Mouse (Mus musculus) granulocyte monocyte progenitor cell, adult 5-6 weeks (primary cell): ENCODE data around the gene E130218I03Rik. TPM values are rescaled to one million over a fixed set of nuclear protein-coding genes. Genes with fewer than 3 reads are reported as not detected.
"Not testable (repeated sequence)": the region's sequence is repeated elsewhere in the genome, so short reads cannot be mapped to it uniquely, and the experiment has no call there.

Experiments
- ATAC-seq: replicated peaks from 2 replicates; pipeline ENCODE4 v1.8.0; 2016; ENCODE audit warnings: mild to moderate bottlenecking, moderate TSS enrichment, inconsistent platforms; ENCODE audit not compliant: poor library complexity, severe bottlenecking
- total RNA-seq, 2 experiments: library from RNA; stranded (forward) in 1 of 2; stranded (reverse) in 1 of 2; fragments of 200-712, 200-1000 nt in 1 of 2; fragments of >200 nt in 1 of 2; fragmentation: Nextera tagmentation in 1 of 2; gene quantifications; 2 replicates each; pipeline ENCODE4 v1.2.3; 2014 to 2017

The E130218I03Rik gene
- total RNA-seq, 2 experiments from 2014 or later = 0.21 TPM; not detected in 1

DNA sequence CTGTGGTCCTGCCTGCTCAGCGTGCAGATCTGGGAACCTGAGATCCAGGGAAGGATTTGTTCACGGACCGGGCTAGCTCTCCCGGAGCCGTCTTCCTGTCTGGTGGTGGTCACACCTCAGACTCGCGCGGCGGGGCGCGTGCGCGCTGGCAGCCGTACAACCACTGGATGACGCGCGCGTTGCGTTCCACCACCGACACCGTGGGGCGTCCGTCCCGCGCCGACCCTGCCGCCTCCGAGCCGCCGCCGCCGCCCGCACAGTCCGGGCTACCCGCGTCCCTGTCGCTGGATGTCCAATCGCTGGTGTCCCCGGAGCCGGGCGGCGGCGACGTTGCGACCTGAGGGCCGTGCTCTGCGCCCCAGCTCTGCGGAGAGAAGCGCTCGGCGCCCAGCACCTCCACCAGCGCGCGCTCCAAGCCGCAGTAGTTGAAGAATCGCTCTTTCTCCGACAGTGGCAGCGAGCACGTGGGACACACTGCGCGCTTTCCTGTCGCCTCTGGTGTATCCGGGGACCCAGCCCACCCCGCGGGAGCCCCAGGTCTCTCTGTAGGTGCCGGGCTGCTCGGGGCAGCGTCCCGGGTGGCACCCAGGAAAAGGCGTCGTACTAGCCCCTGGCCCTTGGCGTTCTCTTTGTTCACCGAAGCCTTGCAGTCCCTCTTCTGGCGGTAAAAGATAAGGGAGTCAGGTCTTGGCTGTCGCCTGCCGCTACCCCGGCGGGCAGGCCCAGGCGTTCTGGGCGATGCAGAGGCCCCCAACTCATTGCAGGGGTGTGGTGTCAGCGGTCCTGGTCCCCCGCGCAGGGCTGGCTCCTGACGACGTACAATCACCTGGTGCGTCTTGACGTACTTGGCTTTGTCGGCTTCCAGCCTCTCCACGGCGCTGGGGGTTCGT is 8.0 kb downstream of the E130218I03Rik start:
- peak; percentile 21 for ATAC-seq

DNA sequence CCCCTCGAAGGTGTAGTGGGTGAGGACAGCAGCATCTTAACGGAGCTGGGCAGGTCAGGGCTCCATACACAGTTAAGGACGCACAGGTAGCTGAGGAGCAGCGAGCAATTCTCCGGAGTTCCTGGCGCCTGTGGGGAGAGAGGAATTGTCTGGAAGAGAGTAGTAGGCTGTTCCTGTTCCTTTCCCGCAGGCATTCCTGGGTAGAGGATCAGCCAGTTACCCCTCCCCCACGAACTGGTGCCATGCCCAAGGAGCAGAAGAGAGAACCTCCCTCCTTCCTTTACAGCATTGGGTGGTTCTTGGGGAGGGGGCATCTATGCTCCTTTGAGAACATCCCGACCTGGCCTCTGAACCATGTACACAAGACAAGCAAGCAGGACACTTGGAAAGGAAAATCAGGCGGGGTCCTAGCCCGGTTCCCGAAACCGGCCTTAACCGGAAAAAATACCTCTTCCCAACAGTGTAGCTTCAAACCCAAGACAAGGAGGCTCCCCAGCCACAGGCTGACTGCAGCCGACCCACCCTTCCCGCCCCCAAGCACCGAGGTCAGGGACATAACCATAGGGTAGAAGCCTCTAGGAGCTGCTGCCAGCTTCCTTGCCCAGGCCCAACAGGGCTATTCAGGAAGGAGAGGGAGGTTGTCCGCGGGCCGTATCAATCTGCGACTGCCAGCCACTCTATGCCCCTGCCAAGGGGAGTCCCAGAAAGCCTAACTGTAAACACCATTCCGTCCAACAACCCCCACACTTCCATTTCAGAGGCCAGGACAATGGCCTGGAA is 8.9 kb downstream of the E130218I03Rik start:
- ATAC-seq = no peak

DNA sequence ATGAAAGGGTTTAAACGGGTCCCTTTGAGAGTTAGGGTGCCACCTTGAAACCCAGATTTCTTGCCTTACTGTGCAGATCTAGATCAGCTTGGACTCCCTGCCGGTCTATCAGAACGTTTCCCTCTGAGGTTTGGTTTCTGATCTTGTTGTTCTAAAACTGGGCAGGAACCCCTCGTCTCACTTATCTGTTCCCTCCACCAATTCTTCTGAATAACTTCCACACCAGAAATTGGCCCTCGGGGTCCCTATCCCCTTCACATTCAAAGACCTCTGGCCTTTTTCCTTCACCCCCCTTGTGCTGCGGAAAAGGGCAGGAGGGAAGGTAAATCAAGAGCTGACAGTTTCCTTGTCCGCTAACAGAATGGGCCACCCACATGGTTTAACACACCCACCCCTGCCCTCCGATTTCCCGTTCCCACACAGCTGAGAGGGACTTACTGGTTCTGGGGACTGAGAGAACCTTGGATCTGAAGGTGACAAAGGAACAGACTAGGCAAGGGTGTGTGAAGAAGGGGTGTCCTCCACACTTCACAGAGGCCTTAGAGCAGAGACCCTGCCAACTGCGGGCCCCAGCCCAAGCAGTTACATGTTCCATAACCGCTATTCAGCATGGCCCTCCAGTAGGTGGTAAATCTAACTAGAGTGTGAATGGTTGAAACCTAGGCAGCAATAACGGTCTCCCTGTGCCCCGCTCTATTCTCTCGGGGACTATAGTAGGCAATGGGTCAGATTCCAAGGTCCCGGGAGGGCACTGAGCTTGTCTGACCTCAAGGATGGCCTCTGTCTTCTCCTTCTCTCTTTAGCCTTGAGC is 9.7 kb downstream of the E130218I03Rik start:
- no peak for ATAC-seq

DNA sequence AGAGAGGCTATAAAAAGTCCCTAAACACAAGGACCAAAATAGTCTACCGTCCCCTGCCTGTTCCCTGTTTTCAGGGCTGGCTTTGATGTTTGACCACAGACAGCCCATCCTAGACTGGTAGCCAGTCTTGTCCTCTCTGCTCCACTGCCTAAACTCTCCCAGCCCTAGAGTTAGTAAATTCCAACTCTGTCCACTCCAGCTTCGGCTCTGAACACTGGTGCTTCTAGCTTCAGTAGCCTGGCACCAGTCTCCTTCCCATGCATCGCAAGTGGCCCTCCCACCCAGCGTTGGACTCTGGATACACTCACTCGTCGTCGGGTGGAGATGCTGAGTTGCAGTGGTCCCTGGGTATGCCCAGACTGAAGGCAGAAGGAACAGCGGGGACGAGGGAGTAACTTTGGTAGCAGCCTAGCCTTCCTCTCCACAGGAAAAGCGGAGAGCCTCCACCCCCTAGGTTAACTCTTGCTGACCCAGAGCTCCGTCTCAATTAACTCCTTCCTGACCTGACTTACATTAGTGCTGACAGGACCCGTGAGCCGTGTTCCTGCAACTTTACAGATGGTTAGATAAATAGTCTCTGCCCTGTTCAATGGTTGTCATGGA is 10.4 kb downstream of the E130218I03Rik start, which contains the start of gene Grrp1:
Gene Grrp1, minus strand, starts transcription at position 385 of the 603 bp plus-strand sequence.
- no peak for ATAC-seq

DNA sequence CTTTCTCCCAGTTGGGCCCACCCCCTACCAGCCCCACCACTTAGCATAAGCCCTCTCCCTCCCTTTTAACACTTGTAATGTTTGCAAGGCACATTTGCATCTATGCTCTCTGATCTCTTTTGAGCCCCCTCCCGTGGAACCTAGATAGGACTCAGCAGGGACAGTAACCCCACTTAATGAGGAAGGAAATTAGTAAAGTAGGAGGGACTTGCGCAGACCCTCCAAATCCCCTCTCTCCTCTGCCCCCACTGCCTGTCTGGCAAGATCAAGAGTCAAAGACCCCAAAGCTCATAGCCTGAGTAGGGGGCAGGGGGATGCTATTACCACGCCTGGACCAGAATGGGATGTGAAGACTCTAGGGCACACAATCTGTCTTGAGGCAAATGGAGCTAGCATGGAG is 11.4 kb downstream of the E130218I03Rik start:
- no peak for ATAC-seq

DNA sequence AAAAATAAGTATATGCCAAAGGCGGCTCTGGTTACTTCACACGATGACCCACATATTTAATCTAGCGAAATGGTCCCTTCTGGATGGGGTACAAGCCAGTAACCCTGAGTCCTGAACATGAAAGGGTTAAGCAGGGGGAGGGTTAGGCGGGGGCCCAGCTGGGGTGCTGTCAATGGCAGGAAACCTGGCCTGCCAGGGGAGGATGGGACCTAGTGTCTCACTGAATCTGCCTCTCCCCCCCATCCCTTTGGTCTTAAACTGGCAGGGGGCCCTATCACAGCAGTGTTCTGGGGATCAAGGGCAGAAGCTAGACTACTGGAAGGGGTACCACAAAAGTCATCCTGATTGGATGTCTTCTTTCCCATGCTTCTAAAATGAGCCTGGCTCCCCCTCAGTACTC is 12.4 kb downstream of the E130218I03Rik start:
- no peak for ATAC-seq

DNA sequence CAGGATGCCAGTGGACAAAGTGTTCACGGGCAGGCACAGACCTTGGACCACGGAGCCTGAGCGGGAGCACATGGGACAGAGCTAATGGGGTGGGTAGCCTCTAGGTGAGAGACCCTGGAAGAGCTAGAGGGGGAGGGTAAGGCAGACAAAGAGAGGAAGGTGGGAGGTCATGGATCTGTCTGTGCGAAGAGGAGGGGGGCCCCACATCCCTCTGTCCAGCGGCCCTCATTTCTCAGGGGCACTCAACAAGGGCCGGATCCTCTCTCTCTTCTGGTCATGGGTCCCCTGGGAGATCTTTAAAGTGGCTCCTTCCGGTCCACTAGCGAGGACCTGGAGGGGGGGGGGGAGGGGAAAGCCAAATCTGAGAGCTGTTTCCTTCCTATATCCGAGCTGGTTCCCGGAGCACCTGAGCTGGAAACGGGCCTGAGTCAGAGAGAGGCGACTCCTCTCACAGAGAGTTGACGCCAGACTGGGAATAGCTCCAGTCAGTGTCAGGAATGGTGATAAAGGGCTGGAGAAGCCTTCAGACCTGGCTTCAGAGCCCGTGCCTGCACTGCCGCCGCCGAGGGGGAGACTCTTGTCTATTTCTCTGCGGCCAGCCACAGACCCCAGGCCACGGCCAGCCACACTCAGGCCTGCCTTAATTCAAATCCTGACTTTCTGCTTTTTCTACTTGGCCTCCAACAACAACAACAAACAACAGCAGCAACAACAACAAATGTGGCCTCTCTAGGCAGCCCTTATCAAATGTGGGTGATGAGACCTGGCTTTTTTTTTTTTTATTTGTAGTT is 13.1 kb downstream of the E130218I03Rik start:
- ATAC-seq = no peak

DNA sequence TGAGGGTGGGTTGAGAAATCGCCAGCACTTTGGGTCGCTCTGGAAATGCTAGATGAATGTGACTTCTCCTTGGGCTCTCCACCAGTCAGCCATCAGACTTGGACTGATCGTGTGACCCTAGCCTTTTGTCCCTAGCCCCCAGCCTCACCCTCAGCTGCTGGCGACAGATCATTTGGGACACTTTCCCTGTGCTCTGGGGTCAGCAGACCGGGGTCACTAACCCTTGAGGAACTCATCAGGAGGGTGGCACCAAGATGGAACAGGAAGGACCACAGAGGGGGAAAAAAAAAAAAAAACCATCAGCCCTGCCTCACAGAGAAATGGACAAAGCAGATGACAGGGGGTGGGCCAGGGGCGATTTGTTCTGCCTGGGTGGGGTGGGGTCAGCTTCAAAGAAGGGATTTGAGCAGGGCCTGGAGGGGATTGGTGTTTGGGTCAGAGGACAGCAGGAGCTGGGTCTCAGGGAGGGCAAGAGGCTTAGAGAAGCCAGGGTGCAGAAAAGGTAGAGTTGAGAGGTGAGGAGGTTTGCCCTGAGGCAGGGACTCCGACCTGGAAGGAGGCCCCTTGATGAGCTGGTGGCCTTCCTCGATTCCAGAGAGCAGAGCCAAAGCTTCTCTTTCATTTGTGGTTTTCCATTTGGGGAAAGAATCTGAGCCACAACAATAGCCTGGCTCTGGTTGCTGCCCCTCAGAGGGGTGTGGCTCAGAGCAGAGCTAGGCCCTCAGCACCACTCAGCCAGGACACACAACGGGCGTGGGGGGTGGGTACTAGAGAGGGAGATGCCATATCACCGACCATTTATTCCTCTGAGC is 13.9 kb downstream of the E130218I03Rik start:
- ATAC-seq = no peak

DNA sequence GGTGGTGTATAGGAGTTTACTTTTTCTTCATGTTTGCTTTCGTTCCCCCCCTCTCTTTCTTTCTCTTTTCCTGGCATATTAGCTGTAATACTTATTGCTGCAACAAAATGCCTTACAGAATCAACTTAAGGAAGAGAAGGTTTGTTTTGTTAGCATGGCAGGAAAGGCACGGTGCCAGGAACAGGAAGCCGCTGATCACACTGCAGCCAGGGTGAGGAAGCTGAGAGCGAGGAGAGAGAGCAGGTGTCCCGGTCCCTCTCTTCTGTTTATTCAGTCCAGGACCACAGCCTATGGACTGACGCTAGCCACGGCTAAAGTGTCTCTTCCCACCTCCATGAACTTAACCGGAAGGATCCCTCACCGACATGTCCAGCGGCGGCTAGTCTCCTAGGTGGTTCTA is 14.9 kb downstream of the E130218I03Rik start:
- peak; percentile 69 for ATAC-seq

DNA sequence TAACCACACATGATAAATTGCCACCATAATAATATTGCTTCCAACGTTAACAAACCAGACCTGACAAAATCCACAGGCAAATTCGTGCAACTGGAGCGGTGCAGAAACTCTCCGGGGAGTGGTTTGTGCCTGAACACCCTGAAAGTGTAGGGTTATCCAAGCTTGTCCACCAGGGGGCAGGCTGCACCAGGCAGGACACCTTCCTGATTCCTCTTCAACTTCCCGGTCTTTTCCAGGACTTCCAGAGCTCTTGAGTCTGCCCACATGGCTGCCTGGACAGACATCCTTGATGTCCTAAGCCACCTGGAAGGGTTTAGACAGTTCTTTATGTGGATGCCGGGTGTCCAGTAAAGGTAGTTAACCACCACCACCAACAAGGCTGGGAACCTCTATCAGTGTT is 19.7 kb downstream of the E130218I03Rik start:
- ATAC-seq = peak; percentile 44; the same call in 1 of the 2 replicates

DNA sequence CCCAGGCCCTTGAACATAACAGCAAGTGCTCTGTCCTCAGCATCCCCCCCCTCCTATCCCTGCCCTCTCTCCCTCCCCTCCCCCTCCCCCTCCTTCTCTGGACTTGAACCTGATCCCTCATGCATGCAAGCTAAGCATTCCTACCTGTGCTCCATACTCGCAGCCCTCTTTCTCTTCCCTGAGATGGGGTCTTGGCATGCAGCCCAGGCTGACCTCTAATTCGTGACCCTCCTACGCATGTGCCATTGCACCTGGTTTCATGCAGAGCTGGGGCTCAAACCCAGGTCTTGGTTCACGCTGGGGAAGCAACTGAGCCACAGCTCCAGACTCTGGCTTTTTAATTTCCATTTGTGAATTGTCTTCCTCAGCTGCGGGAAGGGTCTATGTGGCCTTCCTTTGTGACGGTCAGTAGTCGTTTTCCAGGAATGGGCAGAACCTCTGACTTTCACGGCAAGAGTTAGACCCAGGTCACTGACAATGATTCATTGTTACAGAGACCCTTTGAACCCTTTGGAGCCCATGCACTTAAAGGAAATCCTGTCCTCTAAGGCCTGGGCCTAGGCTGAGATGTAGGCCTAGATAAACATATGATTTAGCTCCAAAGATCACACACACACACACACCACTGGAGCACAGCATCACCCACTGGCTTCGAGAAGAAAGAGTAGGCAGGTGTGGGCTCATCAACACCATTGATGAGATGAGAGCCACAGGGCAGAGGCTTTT is 22.6 kb downstream of the E130218I03Rik start:
- ATAC-seq = no peak

DNA sequence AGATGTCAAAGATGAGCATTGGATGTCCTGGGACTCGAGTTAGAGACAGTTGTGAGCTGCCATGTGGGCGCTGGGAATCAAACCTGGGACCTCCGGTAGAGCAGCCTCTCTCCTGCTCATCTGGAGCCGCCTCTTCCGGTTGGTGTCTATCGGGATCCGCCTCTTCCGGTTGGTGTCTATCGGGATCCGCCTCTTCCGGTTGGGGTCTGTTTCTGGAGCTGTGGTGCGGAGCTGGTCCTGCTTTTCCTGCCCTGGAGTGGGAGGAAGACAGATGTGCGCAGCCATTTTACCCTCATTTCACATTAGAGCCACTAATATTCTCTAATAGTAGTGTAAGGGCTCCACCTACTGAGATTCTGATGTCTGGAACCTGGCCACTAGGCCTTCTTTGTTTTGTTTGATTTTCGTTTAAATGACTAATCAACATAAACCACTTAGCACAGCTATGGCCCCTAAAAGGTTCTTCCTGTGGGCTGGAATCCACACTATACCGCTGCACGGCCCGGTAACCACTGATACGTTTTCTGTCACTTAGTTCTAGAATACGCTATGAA is 24.7 kb downstream of the E130218I03Rik start:
- ATAC-seq = no peak

DNA sequence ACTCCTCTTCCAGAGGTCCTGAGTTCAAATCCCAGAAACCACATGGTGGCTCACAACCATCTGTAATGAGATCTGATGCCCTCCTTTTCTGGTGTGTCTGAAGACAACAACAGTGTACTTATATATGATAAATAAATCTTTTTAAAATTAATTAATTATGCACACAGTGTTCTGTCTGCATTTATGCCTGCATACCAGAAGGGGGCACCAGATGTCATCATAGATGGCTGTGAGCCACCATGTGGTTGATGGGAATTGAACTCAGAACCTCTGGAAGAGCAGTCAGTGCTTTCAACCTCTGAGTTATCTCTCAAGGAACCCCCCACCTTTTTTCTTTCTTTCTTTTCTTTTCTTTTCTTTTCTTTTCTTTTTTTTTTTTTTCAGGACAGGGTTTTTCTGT is 26.2 kb downstream of the E130218I03Rik start:
- not testable (repeated sequence) for ATAC-seq

DNA sequence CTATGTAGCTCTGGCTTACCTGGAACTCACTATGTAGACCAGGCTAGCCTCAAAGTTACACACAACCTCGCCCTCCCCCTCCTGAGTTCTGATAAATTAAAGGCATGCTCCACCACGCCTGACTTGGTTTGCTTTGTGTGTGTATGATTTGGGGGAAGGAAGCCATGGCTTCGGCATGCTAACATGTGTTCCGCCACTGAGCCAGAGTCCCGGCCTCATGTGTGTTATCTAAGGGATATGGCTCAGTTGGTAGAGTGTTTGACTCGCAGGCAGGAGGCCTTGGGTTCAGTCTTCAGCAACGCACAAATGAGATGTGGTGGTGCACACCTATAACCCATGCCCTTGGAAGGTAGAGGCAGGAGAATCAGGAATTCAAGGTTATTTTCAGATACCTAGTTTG is 28.5 kb downstream of the E130218I03Rik start:
- no peak for ATAC-seq

DNA sequence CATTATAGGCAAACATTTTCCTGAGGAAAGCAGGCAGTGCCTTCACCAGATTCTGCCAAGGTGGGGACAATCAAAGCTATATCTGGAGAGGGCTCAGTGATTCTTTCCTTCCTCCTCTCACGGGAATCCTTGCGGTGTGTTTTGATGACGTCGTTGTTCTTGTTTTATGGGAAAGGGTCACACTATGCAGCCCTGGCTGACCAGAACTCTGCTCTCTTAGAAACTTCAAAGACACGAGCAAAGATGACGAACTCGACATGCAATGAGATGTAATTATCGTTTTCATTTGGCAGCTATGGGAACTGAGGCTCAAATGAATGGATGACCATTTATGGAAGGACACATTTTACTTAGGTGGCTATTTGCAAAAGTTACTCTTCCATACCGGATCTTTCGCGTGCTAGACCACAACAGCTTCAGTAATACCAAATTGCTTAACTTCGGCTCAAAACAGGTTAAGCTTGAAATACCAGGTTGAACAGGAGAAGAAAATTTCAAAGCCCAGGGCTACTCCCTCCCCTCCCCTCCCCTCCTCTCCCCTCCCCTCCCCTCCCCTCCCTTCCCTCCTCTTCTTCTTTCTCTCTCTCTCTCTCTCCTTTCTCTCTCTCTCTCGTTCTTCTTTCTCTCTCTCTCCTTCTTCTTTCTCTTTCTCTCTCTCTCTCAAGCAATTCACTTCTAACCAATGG is 29.4 kb downstream of the E130218I03Rik start:
- peak; percentile 42; the same call in 1 of the 2 replicates for ATAC-seq

DNA sequence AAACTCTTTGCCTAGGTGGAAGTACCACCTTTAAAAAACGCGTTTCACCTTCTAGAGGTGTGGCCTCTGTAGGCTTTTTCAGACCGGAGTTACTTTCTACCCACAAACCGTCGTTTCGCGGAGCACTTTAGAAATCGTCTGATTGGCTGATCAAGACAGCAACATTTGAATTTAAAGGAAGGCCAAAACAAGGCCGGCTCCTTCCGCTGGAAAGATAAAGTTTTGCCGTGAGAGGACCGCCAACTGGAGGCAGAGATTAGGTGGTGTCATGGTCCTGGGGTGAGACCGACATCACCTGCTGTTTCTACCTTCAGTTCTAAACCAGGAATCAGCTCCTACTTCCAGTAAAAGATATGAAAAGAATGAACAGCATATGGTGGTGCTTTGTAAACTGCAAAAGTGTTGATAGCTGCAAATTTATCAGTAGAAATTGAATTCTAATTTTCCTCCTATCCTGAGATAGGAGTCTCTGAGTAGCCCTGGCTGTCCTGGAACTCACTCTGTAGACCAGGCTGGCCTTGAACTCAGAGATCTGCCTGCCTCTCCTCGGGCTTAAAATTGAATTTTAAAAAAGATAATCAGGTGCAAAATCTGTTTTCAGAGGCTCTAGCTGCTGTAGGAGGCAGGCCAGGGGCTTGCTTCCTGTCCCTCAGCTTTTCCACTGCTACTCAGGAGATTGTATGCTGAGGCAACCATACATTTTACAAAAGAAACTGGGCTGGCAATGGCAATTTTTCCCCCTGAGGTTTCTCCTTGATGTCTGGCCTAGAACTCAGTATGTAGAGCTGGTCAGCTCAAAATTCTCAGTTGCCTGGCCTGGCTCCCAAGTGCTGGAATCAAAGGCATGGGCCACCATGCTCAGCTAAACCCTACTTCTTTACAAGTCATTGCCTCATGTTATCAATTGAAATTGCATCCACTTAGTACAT is 30.2 kb downstream of the E130218I03Rik start:
- peak; percentile 66 for ATAC-seq
